Mouse (Mus musculus) cerebellum, adult 11-12 months (tissue): Measurements from ENCODE around the gene Prg2.

Source experiments
- DNase-seq: peaks from one replicate; pipeline ENCODE4 v3.0.0; 2022

Prg2 gene

GRCm38 (mm10) chr2:84962906-84963507 is 17.3 kb upstream of the Prg2 start:
- DNase-seq, result no peak

DNA sequence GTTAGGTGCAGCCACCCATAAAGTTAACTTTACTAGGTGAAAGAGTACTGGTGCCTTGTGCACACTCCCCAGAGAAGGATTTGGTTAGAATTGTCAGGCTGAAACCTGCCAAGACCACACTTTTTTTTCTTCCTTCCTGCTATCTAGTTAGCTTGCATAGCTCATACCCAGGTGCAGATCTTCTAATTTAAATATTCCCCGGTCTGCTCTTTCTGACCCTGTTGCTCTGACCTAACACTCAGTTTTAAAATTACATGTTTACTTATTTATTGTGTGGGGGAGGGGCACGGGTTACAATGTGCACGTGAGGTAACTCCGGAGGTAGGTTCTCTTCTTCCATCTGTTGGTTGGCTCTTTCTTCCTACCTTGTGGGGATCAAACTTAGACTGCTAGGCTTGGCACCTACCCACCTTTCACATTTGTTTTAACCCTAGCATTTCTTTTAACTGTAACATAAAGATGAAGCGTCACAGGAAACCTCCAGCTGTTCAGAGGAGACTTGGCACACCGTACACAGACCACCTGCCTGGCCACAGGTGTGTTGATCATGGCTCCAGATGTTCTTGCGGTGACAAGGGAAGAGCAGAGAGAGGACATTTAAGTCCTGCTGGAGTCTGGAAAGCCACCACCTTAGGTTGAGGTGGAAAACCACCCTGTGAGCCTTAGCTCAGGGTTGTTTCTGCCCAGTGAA is 16.0 kb upstream of the Prg2 start:
- no peak for DNase-seq

GRCm38 (mm10) chr2:84967318-84967991 is 12.8 kb upstream of the Prg2 start:
- DNase-seq, result no peak

- no peak for DNase-seq
These were observed 4.7 kb upstream of the Prg2 start for GRCm38 (mm10) chr2:84975580-84975979.

- DNase-seq, result no peak
These were observed 7.7 kb downstream of the Prg2 start, which contains the start of gene Prg3 for GRCm38 (mm10) chr2:84987930-84988329. Gene Prg3 (plus strand): TSS chr2:84988215.

- no peak for DNase-seq
These were observed 16.1 kb downstream of the Prg2 start for GRCm38 (mm10) chr2:84996376-84996775.

- DNase-seq, result no peak
These were observed 19.4 kb downstream of the Prg2 start for GRCm38 (mm10) chr2:84999486-85000181.

DNA sequence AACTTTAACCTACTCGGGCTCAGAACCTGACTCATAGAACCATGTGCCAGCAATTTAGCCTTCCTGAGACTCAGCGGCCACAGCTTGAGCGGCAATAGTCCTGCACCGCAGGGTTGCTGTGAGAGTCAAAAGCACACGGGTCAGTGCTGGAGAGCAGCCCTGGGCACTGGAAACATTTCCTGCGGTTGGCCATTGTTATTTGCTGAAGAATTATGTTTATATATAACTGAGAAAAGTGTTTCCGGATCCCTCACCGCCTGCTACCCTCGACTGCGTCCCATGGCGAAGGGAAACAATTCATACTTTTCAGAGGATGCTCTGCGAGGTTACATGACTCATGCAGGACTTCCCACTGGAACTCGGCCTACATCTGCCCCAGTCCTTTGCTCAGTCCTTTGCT is 21.2 kb downstream of the Prg2 start:
- no peak for DNase-seq

DNA sequence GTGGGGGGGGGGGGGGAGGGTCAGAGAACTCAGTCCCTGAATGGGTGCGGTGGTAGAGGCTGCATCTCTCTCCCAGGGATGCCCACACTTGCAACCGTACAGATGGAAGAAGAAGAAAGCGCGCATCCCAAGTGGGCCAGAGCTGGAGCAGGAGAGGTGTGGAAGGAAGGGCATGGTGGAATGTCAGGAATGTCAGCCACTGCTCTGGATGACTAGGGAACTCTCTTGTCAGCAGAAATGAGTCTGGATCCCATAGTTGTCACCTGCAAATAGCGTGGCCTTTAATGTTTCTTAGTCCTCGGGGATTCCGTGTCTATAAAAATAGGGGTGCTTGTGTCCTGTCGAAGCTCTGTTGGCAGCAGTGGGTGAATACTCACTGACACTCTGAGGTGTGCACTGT is 22.3 kb downstream of the Prg2 start:
- DNase-seq, result no peak

DNA sequence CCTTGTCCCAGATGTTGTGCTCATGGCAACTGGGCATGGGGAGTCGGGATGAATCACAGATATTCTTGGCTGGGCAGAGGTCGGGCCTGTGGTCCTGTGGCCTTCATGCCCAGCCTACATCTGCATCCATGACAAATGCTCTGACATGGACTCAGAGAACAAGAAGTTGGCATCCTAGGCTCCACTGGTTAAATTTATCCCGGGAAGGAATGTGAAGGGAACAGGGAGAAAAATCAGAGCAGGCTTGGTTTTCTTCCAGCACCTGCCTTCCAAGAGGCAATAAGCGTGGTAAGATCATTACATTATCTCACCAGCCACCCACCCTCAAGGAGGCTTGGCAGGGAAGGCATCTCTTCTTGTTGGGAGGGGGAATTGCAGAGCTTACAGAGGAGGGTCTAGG is 24.1 kb downstream of the Prg2 start:
- no peak for DNase-seq

DNA sequence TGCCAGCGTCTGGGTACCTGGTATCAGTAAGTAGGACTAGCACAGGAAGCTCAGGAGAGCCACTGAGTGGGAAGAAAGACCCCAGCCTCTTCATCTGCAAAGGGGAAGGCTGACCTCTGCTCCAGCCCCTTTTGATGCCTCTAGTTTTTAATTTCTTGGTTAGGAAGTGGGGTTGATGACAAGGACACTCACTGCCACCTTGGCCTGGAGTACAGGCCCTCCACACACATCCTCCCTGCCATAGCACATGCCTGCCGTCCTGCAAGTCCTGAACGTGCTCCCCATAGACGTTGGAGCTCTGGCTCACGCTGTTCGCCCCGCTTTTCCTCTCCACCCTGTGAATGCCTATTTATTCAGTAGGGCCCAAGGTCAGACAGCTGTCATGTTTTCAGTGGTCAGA is 26.3 kb downstream of the Prg2 start:
- no peak for DNase-seq

- no peak for DNase-seq
These were observed 27.5 kb downstream of the Prg2 start for GRCm38 (mm10) chr2:85007729-85008128.

DNA sequence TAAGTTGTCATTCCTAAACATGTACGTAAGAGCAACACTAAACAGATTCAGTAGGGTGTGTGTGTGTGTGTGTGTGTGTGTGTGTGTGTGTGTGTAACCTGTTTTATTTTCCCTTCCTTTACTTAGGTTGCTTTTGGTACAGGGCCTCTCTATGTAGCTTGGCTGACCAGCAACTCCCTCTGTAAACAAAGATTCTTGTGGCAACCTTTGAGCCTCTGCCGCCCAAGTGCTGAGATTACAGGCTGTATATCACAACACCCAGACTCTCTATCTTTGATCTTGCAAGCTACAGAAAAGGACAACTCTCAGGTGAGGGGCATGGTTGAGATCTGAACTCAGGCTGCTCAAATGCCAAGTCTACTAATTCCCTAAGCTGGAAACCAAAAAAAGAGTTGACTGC is 29.0 kb downstream of the Prg2 start:
- DNase-seq, result no peak

- no peak for DNase-seq
These were observed 31.8 kb downstream of the Prg2 start for GRCm38 (mm10) chr2:85011906-85012604.

GRCm38 (mm10) chr2:85012679-85013078 is 32.4 kb downstream of the Prg2 start:
- DNase-seq, result no peak

GRCm38 (mm10) chr2:85013826-85014587 is 33.7 kb downstream of the Prg2 start:
- no peak for DNase-seq

GRCm38 (mm10) chr2:85014588-85014982 is 34.3 kb downstream of the Prg2 start:
- DNase-seq, result no peak

DNA sequence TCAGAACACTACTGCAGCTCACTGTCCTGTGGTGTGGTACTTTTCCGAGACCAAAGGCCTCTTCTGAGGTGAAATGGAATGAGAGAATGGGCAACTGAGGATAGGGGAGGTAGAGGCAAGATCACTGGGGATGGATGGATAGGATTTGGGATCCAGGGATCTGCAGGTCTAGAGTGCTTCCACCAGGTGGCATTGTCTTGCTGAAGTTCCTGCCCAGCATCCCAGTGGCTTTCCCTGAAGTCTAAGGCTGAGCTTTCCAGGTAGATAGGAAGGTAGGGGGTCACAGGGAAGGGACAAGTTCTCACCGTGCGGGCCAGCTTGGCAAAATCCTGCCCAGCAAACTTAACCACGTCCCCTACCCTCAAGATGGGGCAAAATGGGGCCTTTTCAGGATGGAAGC is 41.8 kb downstream of the Prg2 start:
- no peak for DNase-seq

DNA sequence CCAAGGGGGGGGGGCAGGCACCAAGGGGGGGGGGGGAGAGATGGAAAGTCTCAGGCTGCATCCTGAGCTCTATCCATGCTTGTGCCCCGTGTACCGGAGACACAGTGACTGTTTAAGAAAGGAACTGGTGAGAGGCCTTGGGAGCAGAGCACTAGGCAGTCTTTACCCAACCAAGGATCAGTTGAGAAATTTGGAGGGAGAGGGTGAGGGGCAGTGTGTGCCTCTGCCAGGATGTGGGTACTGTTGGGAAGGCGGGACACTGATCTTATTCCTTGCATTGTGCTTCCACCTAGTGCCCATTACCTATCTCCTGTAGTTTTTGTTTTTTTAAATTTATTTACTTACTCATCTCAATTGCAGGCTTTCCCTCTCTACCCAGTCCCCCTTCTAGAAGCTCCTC is 45.9 kb downstream of the Prg2 start:
- no peak for DNase-seq

- DNase-seq, result no peak
These were observed 47.0 kb downstream of the Prg2 start for GRCm38 (mm10) chr2:85027281-85027680.

GRCm38 (mm10) chr2:85029897-85030296 is 49.6 kb downstream of the Prg2 start:
- DNase-seq, result no peak

DNA sequence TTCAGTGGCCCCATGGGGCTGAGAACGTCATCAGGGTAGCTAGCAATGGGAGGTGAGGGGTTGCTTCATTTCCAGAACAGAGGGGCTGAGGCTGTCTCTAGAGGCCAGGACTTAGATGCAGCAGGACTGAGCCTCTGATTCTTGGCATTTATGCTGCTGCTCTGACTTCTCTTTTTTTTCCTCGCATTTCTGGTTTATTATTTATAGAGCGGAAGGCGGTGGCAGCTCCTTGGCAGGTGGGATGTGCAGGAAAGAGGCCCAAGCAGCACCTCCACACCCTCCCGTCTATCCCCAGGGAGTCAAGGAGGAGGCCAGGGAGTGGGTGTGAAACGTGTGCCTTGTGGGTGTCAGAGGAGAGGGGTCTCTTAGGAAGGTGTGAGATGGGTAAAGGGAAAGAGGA is 50.7 kb downstream of the Prg2 start:
- DNase-seq, result no peak
